ENCODE assay signal across 8 mouse cellular contexts in genomic region chr12:108958991-108959638, GRCm38 (mm10).
DNase-seq lines count a peak whose midpoint lies in the region; ATAC-seq and TF ChIP-seq lines count a peak whose summit lies in the region.

No protein-coding gene starts in this region.

- no peaks in the 10 kb centered on the region; the same call in 1 of the 2 replicates for H3K27me3 ChIP-seq in forebrain, postnatal 0 days (ENCODE audit: insufficient read depth, low read length)
- H3K27me3 ChIP-seq in midbrain, embryonic 11.5 days (ENCODE audit: control insufficient read depth, insufficient read depth, low read length) = no peaks in the 10 kb centered on the region

- TF ChIP-seq CTCF in forebrain, postnatal 0 days (IDR thresholded peaks at IDR 0.05; ENCODE audit: low read depth) = no peak

- peak; percentile 27; the same call in 1 of the 2 replicates for ATAC-seq in frontal cortex, adult (ENCODE audit: low TSS enrichment)
- ATAC-seq in forebrain, postnatal 0 days = peak; percentile 71
- peak; percentile 78 for ATAC-seq in midbrain, embryonic 11.5 days (ENCODE audit: low FRiP score)

- H3K4me1 ChIP-seq in forebrain, postnatal 0 days (ENCODE audit: insufficient read depth) = peaks cover 14% of the 10 kb centered on the region
- H3K4me1 ChIP-seq in midbrain, embryonic 11.5 days (ENCODE audit: control insufficient read depth, insufficient read depth, low read length) = peaks cover 20% of the 10 kb centered on the region

- H3K9ac ChIP-seq in forebrain, postnatal 0 days = peak overlapping the region; percentile 19; the same call in 1 of the 2 replicates
- peak overlapping the region; percentile 10 for H3K9ac ChIP-seq in midbrain, embryonic 11.5 days (ENCODE audit: low read length)

- no peak for DNase-seq in frontal cortex, postnatal 25 days (ENCODE audit: low spot score in 2 of 2)
- peak; percentile 51 for DNase-seq in MN1 (ENCODE audit: low spot score)
- peak; percentile 64 for DNase-seq in forebrain, postnatal 0 days
- peak; percentile 93 for DNase-seq in midbrain, embryonic 11.5 days (ENCODE audit: low spot score, missing footprints)
- DNase-seq in yolk sac, embryonic 10.5 days (ENCODE audit: low spot score) = no peak
- no peak for DNase-seq in cerebellum, postnatal 10 days
- DNase-seq in adrenal gland, postnatal 14 days = no peak

- peak overlapping the region; percentile 25 for H3K4me3 ChIP-seq in forebrain, postnatal 0 days (ENCODE audit: low read depth, low read length)
- H3K4me3 ChIP-seq in midbrain, embryonic 11.5 days (ENCODE audit: low read depth, low read length) = peak overlapping the region; percentile 20; the same call in 1 of the 2 replicates

- no peaks in the 10 kb centered on the region for H3K36me3 ChIP-seq in forebrain, postnatal 0 days (ENCODE audit: insufficient read depth)
- H3K36me3 ChIP-seq in midbrain, embryonic 11.5 days (ENCODE audit: control insufficient read depth, insufficient read depth, low read length) = no peaks in the 10 kb centered on the region

- 3% methylated on average over 23 of the region's 23 CpGs for WGBS in forebrain, postnatal 0 days
- WGBS in midbrain, embryonic 11.5 days = 3% methylated on average over 23 of the region's 23 CpGs

- H3K4me2 ChIP-seq in forebrain, postnatal 0 days (ENCODE audit: low read depth) = peak overlapping the region; percentile 53
- peak overlapping the region; percentile 37 for H3K4me2 ChIP-seq in midbrain, embryonic 11.5 days

- H3K27ac ChIP-seq in forebrain, postnatal 0 days (ENCODE audit: low read depth, low read length) = no peak overlapping the region
- peak overlapping the region; percentile 37; the same call in 1 of the 2 replicates for H3K27ac ChIP-seq in midbrain, embryonic 11.5 days (ENCODE audit: low read depth, low read length)

- no peaks in the 10 kb centered on the region for H3K9me3 ChIP-seq in forebrain, postnatal 0 days (ENCODE audit: low read length)
- no peaks in the 10 kb centered on the region for H3K9me3 ChIP-seq in midbrain, embryonic 11.5 days (ENCODE audit: control insufficient read depth, low read length)

Comparison
In these comparisons a context has a peak if more than half of its experiments do, and no peak if none do; other contexts are left out.
1. ATAC-seq: peak in every context shown above with its lines; median percentile 78 in midbrain, embryonic 11.5 days; 71 in forebrain, postnatal 0 days; 27 in frontal cortex, adult.
2. DNase-seq: peak in MN1 (single experiment), forebrain, postnatal 0 days (single experiment) and midbrain, embryonic 11.5 days (single experiment); none in frontal cortex, postnatal 25 days (0 of 2), yolk sac, embryonic 10.5 days (single experiment), cerebellum, postnatal 10 days (0 of 2) and adrenal gland, postnatal 14 days (single experiment).